Mouse (Mus musculus): ENCODE data around the gene Ckap5. TPM values are rescaled to one million over a fixed set of nuclear protein-coding genes. Genes with fewer than 3 reads are reported as not detected.
A peak's percentile ranks its signal among the peaks of the same experiment; 100 is the strongest.

Gene Ckap5
- 130 and 135 TPM in 2 replicates for total RNA-seq (2014; rRNA removed)
- polyA plus RNA-seq (2015; fragmentation: Nextera tagmentation; extraction: Ambion mirVana): 85.8 and 101 TPM in 2 replicates

GRCm38 (mm10) chr2:91526294-91527146 is at the start of gene Ckap5:
Gene Ckap5, plus strand, starts transcription at chr2:91526762.
- under 1% methylated on average over 58 of the region's 64 CpGs for WGBS
- no peaks in the 10 kb centered on the region for H3K9me3 ChIP-seq (ENCODE audit: low read length)
- peak within 1 kb of the TSS; percentile 95 for H3K4me3 ChIP-seq (ENCODE audit: low read depth, low read length)
- peak; percentile 61 for TF ChIP-seq CTCF (IDR thresholded peaks at IDR 0.05)
- ATAC-seq (ENCODE audit: low FRiP score): peak; percentile 98
- H3K9ac ChIP-seq (replicated peaks; ENCODE audit: low read length, poor library complexity, severe bottlenecking): peak within 1 kb of the TSS; percentile 99
- H3K27me3 ChIP-seq (ENCODE audit: insufficient read depth, low read length): no peaks in the 10 kb centered on the region
- no peaks in the 10 kb centered on the region for H3K4me1 ChIP-seq (ENCODE audit: insufficient read depth, low read length)
- peak within 1 kb of the TSS; percentile 93 for H3K27ac ChIP-seq (ENCODE audit: low read depth, low read length)
- H3K4me2 ChIP-seq (ENCODE audit: low read depth, low read length, poor library complexity, severe bottlenecking): peak within 1 kb of the TSS; percentile 62
- no peaks in the 10 kb centered on the region for H3K36me3 ChIP-seq (ENCODE audit: insufficient read depth, low read length)
- DNase-seq (ENCODE audit: low spot score): peak; percentile 97

- 88% methylated on average over 7 of the region's 7 CpGs for whole genome bisulfite sequencing
- H3K9me3 ChIP-seq (ENCODE audit: low read length): no peaks in the 10 kb centered on the region
- no peak for DNase-seq (ENCODE audit: low spot score)
Observed at GRCm38 (mm10) chr2:91476841-91477240, 49.7 kb upstream of the Ckap5 start.

GRCm38 (mm10) chr2:91480399-91480801 is 46.2 kb upstream of the Ckap5 start:
- no peak overlapping the region for H3K9ac ChIP-seq (replicated peaks; ENCODE audit: low read length, poor library complexity, severe bottlenecking)
- H3K27me3 ChIP-seq (ENCODE audit: insufficient read depth, low read length): no peaks in the 10 kb centered on the region
- no peak for TF ChIP-seq CTCF (IDR thresholded peaks at IDR 0.05)
- no peaks in the 10 kb centered on the region for H3K4me1 ChIP-seq (ENCODE audit: insufficient read depth, low read length)
- H3K4me3 ChIP-seq (ENCODE audit: low read depth, low read length): no peak overlapping the region
- ATAC-seq (ENCODE audit: low FRiP score) (peak; percentile 56; the same call in 1 of the 2 replicates), DNase-seq (ENCODE audit: low spot score) (peak; percentile 79)
- no peak overlapping the region for H3K27ac ChIP-seq (ENCODE audit: low read depth, low read length)
- 93% methylated on average over 9 of the region's 9 CpGs for WGBS
- no peaks in the 10 kb centered on the region for H3K9me3 ChIP-seq (ENCODE audit: low read length)
- H3K4me2 ChIP-seq (ENCODE audit: low read depth, low read length, poor library complexity, severe bottlenecking): no peak overlapping the region
- H3K36me3 ChIP-seq (ENCODE audit: insufficient read depth, low read length): 0 out of 2 replicates have a peak, but pooled peaks cover 1% of the 10 kb centered on the region

More at GRCm38 (mm10) chr2:91476841-91477240, 49.7 kb upstream of the Ckap5 start:
- H3K4me2 ChIP-seq (ENCODE audit: low read depth, low read length, poor library complexity, severe bottlenecking): no peak overlapping the region
- H3K4me1 ChIP-seq (ENCODE audit: insufficient read depth, low read length): no peaks in the 10 kb centered on the region
- no peak overlapping the region for H3K4me3 ChIP-seq (ENCODE audit: low read depth, low read length)
- no peak overlapping the region for H3K27ac ChIP-seq (ENCODE audit: low read depth, low read length)
- TF ChIP-seq CTCF (IDR thresholded peaks at IDR 0.05): no peak
- H3K9ac ChIP-seq (replicated peaks; ENCODE audit: low read length, poor library complexity, severe bottlenecking): no peak overlapping the region
- no peaks in the 10 kb centered on the region for H3K36me3 ChIP-seq (ENCODE audit: insufficient read depth, low read length)
- no peak for ATAC-seq (ENCODE audit: low FRiP score)
- no peaks in the 10 kb centered on the region for H3K27me3 ChIP-seq (ENCODE audit: insufficient read depth, low read length)

GRCm38 (mm10) chr2:91480805-91481514 is 45.6 kb upstream of the Ckap5 start:
- H3K27ac ChIP-seq (ENCODE audit: low read depth, low read length): no peak overlapping the region

GRCm38 (mm10) chr2:91484698-91485097 is 41.9 kb upstream of the Ckap5 start:
- DNase-seq (ENCODE audit: low spot score): no peak
- Histone ChIP-seq H3K27ac (ENCODE audit: low read depth, low read length) (no peak overlapping the region), H3K9me3 (ENCODE audit: low read length) (no peaks in the 10 kb centered on the region), H3K27me3 (ENCODE audit: insufficient read depth, low read length) (no peaks in the 10 kb centered on the region), H3K36me3 (ENCODE audit: insufficient read depth, low read length) (0 out of 2 replicates have a peak, but pooled peaks cover 7% of the 10 kb centered on the region), H3K4me2 (ENCODE audit: low read depth, low read length, poor library complexity, severe bottlenecking) (no peak overlapping the region), H3K9ac (replicated peaks; ENCODE audit: low read length, poor library complexity, severe bottlenecking) (no peak overlapping the region), H3K4me3 (ENCODE audit: low read depth, low read length) (no peak overlapping the region), H3K4me1 (ENCODE audit: insufficient read depth, low read length) (no peaks in the 10 kb centered on the region)
- 87% methylated on average over 4 of the region's 4 CpGs for WGBS
- ATAC-seq (ENCODE audit: low FRiP score): no peak
- no peak for TF ChIP-seq CTCF (IDR thresholded peaks at IDR 0.05)

More at GRCm38 (mm10) chr2:91480805-91481514, 45.6 kb upstream of the Ckap5 start:
- H3K4me1 ChIP-seq (ENCODE audit: insufficient read depth, low read length): no peaks in the 10 kb centered on the region
- no peaks in the 10 kb centered on the region for H3K9me3 ChIP-seq (ENCODE audit: low read length)
- WGBS: 62% methylated on average over 6 of the region's 6 CpGs
- H3K36me3 ChIP-seq (ENCODE audit: insufficient read depth, low read length): 0 out of 2 replicates have a peak, but pooled peaks cover 7% of the 10 kb centered on the region
- peak; percentile 92 for TF ChIP-seq CTCF (IDR thresholded peaks at IDR 0.05)
- peak; percentile 94 for DNase-seq (ENCODE audit: low spot score)
- peak; percentile 66 for ATAC-seq (ENCODE audit: low FRiP score)
- no peak overlapping the region for H3K9ac ChIP-seq (replicated peaks; ENCODE audit: low read length, poor library complexity, severe bottlenecking)
- no peak overlapping the region for H3K4me3 ChIP-seq (ENCODE audit: low read depth, low read length)
- no peak overlapping the region for H3K4me2 ChIP-seq (ENCODE audit: low read depth, low read length, poor library complexity, severe bottlenecking)
- no peaks in the 10 kb centered on the region for H3K27me3 ChIP-seq (ENCODE audit: insufficient read depth, low read length)

All from midbrain, postnatal 0 days (tissue).